Mouse (Mus musculus) lung, adult 2 months (tissue): ENCODE data around the gene Sdr42e1. TPM values are rescaled to one million over a fixed set of nuclear protein-coding genes. Genes with fewer than 3 reads are reported as not detected.

ENCODE experiments used
- DNase-seq: peaks from one replicate; pipeline ENCODE4 v3.0.0; 2022
- H3K4me1 ChIP-seq: fragments of 200-500 bp; 2 replicates; pipeline ENCODE4 v1.6.1; 2011; ENCODE audit warnings: low read length; ENCODE audit not compliant: control insufficient read depth, insufficient read depth
- H3K4me3 ChIP-seq: fragments of 200-500 bp; replicated peaks from 2 replicates; pipeline ENCODE3; 2011; ENCODE audit warnings: low read depth, mild to moderate bottlenecking, control low read depth, low read length; ENCODE audit errors: extremely low read depth
- CTCF ChIP-seq: fragments of 200-500 bp; IDR thresholded peaks from 2 replicates; pipeline ENCODE4 v1.5.1; 2011; ENCODE audit warnings: mild to moderate bottlenecking, low read length, control low read depth; ENCODE audit not compliant: insufficient read depth
- POLR2A ChIP-seq: fragments of 200-500 bp; IDR thresholded peaks from 2 replicates; pipeline ENCODE4 v1.6.1; 2011; ENCODE audit warnings: low read depth, mild to moderate bottlenecking, control low read depth, low read length, borderline replicate concordance; ENCODE audit errors: extremely low read depth
- WGBS: fragments of 180-500 bp; shearing (Covaris S2); methylation state at CpG from one replicate; pipeline ENCODE4 v1.1.7; 2018; 5-methylcytosine and 5-hydroxymethylcytosine counted together
- polyA plus RNA-seq: library from polyadenylated mRNA; depleted of rRNA; stranded (reverse); fragments of >200 nt; gene quantifications from 2 replicates; pipeline ENCODE4 v1.2.3, GENCODE M21; 2012; rRNA removed

Gene Sdr42e1
- polyA plus RNA-seq, 1 experiment = 12.5 TPM

- Histone ChIP-seq H3K4me3 (no peak overlapping the region), H3K4me1 (no peaks in the 10 kb centered on the region)
- DNase-seq = no peak
- TF ChIP-seq CTCF = no peak
- no peak for TF ChIP-seq POLR2A
- 70% methylated on average over 5 of the region's 5 CpGs for WGBS
Observed at GRCm38 (mm10) chr8:117632532-117632931, 41.0 kb downstream of the Sdr42e1 start.

DNA sequence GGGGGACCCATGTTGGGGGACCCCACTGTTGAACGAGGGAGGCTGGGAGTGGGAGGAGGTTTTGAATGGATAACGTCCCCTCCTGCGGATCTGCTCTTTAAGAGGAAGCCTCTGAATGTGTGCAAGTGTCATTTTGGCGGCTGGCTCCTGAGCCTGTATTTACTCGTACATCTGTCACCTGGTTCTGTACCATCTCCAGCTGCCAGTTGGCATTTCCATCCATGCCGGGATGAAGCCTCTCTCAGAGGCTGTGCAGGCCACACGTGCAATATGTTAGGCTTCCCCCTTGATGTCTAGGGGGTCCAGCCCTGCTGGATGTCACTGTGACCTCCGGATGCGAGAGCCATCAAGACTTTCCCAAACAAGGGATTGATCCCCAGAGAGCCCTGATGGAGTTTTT is 46.4 kb downstream of the Sdr42e1 start:
- H3K4me1 ChIP-seq = no peaks in the 10 kb centered on the region
- H3K4me3 ChIP-seq = no peak overlapping the region
- 60% methylated on average over 9 of the region's 9 CpGs for WGBS
- TF ChIP-seq POLR2A = no peak
- TF ChIP-seq CTCF = no peak
- DNase-seq = no peak

DNA sequence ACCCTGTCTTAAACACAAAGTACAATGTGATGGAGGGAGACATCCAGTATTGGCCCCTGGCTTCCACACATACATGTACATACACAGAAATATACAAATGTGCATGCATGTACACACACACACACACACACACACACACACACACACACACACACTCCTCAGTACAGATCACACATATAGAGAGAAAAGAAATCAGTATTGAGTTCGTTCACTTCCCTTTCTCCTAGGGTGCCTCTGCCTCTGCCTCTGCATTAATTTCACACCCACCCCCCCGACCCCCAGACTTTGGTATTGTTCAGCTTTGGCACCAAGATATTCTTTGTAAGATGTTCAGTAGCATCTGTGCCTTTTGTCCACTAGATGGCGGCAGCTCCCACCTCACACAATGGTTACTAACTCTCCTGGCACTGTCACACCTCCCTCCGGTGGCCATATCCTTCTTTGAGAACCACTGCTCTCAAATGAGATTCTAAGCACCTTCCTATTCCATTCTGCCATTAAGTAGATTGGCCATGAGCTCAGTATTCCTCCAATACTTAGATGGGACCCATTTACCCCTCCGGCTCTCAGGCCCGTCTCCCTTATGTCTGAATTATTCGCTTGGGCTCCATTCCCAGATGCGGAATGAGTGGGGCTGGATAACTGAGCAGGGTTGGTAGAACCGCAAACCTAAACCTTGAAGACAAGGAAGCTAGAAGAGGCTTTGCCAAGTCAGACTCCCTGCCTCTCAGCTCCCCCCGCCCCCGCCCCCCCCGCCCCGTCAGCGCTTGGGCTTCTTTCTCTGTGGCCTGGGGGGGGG is 47.2 kb downstream of the Sdr42e1 start:
- 66% methylated on average over 14 of the region's 14 CpGs for WGBS
- no peak for DNase-seq
- TF ChIP-seq POLR2A = no peak
- peak; percentile 70 for TF ChIP-seq CTCF
- no peak overlapping the region for H3K4me3 ChIP-seq
- H3K4me1 ChIP-seq = no peaks in the 10 kb centered on the region

- 83% methylated on average over 12 of the region's 12 CpGs for WGBS
- DNase-seq = no peak
- no peak overlapping the region for H3K4me3 ChIP-seq
- no peaks in the 10 kb centered on the region for H3K4me1 ChIP-seq
- TF ChIP-seq POLR2A (no peak), CTCF (no peak)
Observed at GRCm38 (mm10) chr8:117612861-117613260, 60.6 kb downstream of the Sdr42e1 start.

Other genes with a start within 250 kb of the Sdr42e1 start
- 9.6 and 11.5 TPM in 2 replicates for gene Plcg2, start 175.4 kb downstream of the Sdr42e1 start, polyA plus RNA-seq
- gene Hsd17b2, start 28.2 kb upstream of the Sdr42e1 start, polyA plus RNA-seq = 0.79 and 5.2 TPM in 2 replicates
- gene Mphosph6, start 128.3 kb upstream of the Sdr42e1 start, polyA plus RNA-seq = 4.3 and 10.2 TPM in 2 replicates